Mouse (Mus musculus) telencephalon, adult 2 months (tissue): Measurements from ENCODE around the gene Olfr167.
"Not testable (repeated sequence)": the region's sequence is repeated elsewhere in the genome, so short reads cannot be mapped to it uniquely, and the experiment has no call there.

Source experiments
- DNase-seq: peaks from one replicate; pipeline ENCODE4 v3.0.0-alpha.2; 2011; ENCODE audit warnings: low read depth, low spot score

The Olfr167 gene

GRCm38 (mm10) chr16:19522166-19522565 lies at the start of gene Olfr167:
Gene Olfr167 (minus strand): TSS chr16:19522266.
- no peak for DNase-seq

GRCm38 (mm10) chr16:19571709-19572108 lies 49.6 kb upstream of the Olfr167 start, which contains the start of gene Olfr169:
Gene Olfr169 (minus strand): TSS chr16:19571809.
- DNase-seq: not testable (repeated sequence)

- DNase-seq: not testable (repeated sequence)
Observed at GRCm38 (mm10) chr16:19553429-19553828, 31.4 kb upstream of the Olfr167 start.

GRCm38 (mm10) chr16:19552246-19552645 lies 30.2 kb upstream of the Olfr167 start:
- DNase-seq: not testable (repeated sequence)

GRCm38 (mm10) chr16:19535455-19535854 lies 13.4 kb upstream of the Olfr167 start, which contains the start of gene Olfr168:
Gene Olfr168 (minus strand): TSS chr16:19535555.
- no peak for DNase-seq

- no peak for DNase-seq
Observed at GRCm38 (mm10) chr16:19483394-19483793, 38.7 kb downstream of the Olfr167 start, which contains the start of gene Olfr166. Gene Olfr166 (plus strand): TSS chr16:19483694.

GRCm38 (mm10) chr16:19464365-19464764 lies 57.7 kb downstream of the Olfr167 start:
- DNase-seq: no peak
